Mouse (Mus musculus): ENCODE measurements around the gene Rtkn2. TPM values are rescaled to one million over a fixed set of nuclear protein-coding genes. Genes with fewer than 3 reads are reported as not detected.

The Rtkn2 gene
- polyA plus RNA-seq, 1 experiment, result not detected

DNA sequence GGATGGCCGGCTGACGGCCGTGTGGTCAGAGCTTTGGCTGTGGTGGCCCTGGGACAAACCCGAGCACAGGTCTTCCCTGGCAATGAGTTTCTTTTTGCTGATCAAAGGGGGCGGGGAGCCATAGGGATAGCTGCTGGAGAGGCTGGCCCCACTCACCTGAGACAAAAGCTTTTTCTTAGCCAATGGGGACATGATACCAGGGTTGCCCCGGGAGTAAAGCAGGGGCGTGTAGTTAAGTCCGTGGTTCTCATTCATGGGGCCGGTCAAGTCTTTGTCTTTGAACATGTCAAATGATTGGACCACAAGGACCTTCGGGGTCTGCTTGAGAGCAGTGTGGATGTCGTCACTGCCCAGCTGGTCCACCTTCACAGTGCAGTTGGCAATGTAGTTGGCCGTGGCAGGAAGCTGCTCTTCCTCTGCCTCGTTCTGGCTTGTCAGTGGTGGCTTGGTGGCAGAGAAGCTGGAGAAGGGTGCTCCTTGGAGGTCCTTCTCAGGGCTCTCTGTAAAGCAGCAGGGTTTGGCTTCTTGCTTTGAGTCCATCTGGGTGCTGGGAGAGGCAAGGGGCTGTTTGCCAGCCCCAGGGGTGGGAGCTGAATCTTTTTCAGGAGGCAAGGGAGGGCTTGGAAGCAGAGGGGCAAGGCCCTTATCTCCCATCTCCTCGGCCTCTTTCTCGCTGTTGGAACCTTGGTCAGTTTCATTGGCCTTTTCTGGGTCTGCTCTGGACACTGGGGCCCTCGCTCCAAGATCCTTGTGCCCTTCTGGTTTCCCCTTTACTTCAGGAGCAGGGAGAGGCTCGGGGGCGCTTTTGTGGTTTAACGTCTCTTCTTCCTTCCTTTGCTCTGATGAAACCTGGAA, 118.7 kb downstream of the Rtkn2 start:
- TF ChIP-seq GATA1 (IDR thresholded peaks at IDR 0.05; ENCODE audit: low read length), result no peak

DNA sequence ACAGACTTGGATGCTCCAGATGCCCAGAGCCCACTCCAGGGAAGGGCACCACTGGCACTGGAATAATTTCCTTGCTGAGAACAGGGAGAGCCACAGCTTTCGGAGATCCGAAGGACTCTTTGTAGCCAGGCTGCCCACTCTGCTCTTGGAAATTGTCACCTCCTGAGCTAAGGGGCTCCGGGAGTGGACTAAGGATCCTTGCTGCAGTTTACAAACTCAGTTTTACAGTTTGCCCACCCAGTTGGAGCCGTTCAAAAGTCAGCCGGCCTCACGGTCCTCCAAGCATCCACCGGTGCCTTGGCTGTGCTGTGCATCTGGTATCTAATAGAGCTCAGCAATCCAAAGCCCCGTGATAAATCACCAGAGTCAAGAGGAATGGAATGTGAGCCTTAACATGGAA, 121.1 kb downstream of the Rtkn2 start:
- no peak for TF ChIP-seq GATA1 (IDR thresholded peaks at IDR 0.05; ENCODE audit: low read length)

DNA sequence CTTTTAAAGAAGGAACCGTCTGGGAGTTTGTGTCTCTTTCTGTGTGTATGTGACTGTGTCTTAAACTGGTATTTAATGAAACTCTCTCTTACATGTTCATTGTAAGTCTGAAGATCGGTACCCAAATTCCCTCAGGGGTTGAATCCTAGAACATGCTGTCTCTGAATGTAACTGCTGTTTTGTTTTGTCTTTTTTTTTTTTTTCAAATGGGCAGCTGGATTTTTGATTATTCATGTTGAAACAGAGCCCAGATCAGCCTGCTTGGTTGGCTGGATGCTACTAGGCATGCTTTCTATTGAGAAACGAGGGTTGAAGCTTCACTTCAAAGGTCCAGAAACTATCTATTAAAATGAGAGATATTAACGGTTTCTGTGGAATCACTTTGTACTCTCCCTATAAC, 121.9 kb downstream of the Rtkn2 start:
- no peak for TF ChIP-seq GATA1 (IDR thresholded peaks at IDR 0.05; ENCODE audit: low read length)

DNA sequence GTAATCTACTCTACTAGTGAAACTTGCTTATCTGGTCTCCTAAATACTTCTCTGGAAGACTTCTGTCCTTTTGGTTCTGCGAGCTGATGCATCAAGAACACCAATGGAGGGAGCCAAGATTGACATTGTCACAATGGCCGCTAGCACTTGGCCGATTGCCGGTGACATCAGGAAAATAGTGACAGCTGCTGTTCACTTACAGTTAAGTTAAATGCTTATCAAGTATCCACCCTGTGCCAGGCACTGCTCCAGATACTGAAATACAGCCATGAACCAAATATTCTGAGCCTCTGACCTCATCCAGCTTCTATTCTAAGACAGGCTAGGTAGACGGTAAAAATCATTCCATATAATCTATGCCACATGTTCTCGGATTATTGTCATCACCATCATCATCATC, 123.2 kb downstream of the Rtkn2 start:
- TF ChIP-seq GATA1 (IDR thresholded peaks at IDR 0.05; ENCODE audit: low read length), result no peak

DNA sequence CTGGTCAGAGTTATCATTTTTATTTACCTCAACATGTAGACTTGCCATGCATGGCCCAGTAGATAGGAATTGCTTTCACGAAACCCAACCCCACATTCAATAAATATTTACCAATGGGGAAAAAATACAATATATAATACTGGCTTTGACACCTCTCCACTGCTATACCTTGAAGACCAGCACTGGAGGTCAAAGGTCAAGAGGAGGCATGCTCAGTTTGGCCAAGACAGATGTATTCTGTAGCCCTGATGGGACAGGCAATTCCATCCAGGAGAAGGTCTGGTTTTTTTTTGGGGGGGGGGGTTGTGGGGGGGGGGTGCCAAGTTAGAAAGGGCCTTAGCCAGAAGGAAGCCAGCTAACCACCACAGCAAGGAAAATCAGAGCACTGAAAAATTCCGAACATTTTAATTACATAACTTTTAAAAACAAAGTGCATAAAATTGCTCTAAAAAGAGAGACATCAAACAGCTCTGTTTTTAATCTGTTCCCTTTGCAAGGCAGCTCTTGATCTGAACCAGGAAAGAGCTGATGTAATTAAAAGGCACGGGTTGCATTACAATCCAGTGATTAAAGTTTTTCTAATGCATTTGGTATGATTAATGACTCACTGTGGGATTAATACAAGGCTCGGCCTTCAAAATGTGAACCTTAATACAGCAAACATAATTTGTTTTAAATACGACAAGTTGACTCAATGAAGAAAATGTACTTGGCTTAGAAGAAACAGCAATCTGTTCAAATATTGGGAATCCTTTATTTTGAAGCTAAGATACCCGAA, 123.9 kb downstream of the Rtkn2 start:
- TF ChIP-seq GATA1 (IDR thresholded peaks at IDR 0.05; ENCODE audit: low read length), result no peak

DNA sequence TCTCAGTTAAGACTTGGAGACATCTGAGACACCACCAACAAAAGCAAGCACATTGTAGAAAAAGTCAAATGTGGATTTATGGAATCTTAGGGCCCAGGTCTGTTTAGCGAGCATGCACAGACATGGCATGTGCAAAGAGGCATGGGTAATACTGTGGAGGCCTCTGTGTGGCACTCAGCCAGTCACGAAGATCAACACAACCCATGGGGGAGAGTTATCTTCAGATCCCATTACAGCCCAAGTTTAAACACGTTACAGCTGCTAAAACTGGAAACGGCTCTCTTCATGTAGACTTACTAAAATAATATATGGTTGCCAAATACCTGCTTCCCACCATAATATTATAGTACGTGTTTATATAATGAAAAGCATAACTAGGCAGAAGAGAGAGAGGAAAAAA, 124.6 kb downstream of the Rtkn2 start:
- TF ChIP-seq GATA1 (IDR thresholded peaks at IDR 0.05; ENCODE audit: low read length), result no peak

DNA sequence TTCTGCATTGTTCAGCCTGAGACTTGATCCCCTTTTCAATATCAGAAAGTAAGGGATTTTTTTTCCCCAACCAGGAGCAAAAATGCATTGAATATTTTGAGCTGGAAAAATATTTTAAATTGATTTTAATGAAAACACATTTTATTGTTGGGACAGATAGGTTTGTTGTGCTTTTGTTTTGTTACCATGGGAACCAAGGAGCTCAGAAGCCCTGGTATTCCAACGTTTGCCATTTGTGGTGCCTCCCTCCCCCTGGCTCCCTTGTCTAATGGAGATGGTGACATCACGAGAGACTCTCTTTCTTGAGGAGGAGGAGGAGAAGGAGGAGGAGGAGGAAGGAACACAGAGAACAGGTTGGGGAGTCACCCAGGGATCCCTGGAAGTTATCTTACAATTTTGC, 125.1 kb downstream of the Rtkn2 start:
- no peak for TF ChIP-seq GATA1 (IDR thresholded peaks at IDR 0.05; ENCODE audit: low read length)

DNA sequence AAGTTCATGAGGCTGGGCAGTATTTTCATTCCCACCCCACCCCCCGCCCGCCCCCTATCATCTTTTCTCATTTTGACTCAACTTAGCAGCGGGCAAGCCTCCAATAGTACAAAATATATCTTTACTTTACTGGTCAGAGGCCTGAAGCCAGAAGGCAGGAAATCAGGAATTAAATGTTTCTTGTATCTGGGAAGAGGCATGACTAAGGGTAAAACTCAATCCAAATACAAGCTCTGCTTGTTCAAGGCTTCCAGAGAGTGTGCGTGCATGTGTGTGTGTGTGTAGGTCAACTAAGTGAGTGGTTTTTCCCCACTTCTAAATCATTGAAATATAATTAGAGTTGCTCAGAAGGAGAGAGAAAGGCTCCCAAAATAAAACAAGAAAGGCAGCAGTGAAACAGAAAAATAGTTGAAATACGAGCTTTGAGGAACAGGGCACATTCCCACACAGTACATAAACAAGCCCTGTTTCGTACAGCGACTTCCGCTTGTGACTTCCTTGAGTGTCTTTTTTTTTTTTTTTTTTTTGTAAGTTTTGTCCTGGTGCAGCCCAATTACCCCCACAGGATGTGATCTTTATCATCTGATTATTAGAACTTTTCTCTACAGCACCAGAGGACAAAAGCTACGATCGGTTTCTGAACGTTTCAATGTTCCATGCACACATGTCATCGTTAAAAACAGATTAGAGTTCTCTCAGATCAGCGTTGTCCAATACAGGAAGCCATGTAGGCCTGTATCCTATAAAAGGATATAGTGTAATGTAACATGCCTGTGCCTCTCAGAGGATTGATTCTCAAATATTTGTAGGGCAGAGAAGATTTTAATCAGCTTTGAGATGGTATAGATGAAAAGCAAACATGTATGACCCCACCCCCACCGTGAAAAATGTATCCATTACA, 125.8 kb downstream of the Rtkn2 start:
- TF ChIP-seq GATA1 (IDR thresholded peaks at IDR 0.05; ENCODE audit: low read length), result no peak

DNA sequence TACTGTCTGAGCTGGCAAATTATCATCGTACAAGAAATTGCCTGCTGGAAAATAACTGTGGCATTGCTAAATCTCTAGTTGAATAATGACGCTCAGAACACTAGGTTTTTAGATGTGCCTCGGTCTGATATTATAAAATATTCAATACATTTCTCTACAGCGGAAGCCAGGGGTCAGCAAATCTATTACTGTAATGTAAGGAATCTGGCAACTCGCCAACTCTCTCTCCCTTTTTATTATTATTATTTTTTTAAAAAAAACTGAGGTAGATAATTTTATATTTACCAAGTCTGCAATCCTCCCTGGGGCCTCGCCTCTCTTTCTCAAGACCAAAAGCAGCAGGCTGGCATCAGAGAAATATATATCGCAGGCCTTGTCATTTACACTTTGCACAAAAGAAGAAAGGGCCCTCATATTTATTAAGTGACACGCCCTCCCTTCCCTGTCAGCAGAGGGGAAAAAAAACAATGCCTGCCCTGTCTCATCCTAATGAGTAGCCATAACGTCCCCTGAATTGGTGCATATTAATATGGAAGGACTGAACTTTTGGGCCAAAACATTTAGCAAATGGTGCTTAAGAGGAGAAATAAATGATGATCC, 127.1 kb downstream of the Rtkn2 start:
- no peak for TF ChIP-seq GATA1 (IDR thresholded peaks at IDR 0.05; ENCODE audit: low read length)

DNA sequence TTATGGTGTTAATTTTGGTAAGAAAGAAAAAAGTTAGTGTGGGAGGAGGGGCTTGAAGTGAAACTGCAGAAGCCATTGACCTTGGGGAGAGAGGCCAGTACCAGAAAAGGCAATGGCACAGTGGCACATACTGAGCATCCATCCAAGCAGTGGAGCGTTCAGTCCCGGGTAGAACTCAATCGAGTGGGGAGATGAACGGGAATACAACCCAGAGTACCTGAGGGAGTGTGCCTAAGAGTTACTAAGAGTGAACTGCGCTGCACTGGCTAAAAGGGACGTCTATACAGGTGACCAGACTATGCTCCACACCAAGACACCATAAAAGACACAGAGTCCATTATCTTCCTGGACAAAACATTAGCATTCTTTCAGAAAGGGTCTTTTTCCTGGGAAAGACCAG, 128.3 kb downstream of the Rtkn2 start:
- no peak for TF ChIP-seq GATA1 (IDR thresholded peaks at IDR 0.05; ENCODE audit: low read length)

Other genes starting within 250 kb of the Rtkn2 start
- not detected in 2 replicates for gene Zfp365, start 66.9 kb upstream of the Rtkn2 start, polyA plus RNA-seq (2012)